In genomic region chr15:87818566-87818965, GRCm38 (mm10) we compare ENCODE assay signal across 18 mouse cellular contexts.
A peak's percentile ranks its signal among the peaks of the same experiment; 100 is the strongest.
DNase-seq lines count a peak whose midpoint lies in the region; ATAC-seq and TF ChIP-seq lines count a peak whose summit lies in the region.
"Had no signal": no experiment of that assay in that cellular context is flagged by ENCODE, and none has a peak within 500 bp of the region (broad histone marks: within the 10 kb centered on the region; RNA-seq: fewer than 3 reads in every experiment).

No protein-coding gene starts in this region.

- peak; percentile 17 for DNase-seq in forebrain, embryonic 10.5 days (ENCODE audit: extremely low spot score, low spot score)
- DNase-seq in retina, postnatal 1 day, result peak; percentile 12
- DNase-seq in retina, embryonic 14.5 days (ENCODE audit: low spot score), result no peak
- peak; percentile 25 for DNase-seq in hindbrain, postnatal 0 days (ENCODE audit: low spot score)
- DNase-seq in frontal cortex, adult 2 months (ENCODE audit: extremely low spot score in 1 of 2, low spot score in 1 of 2), result no peak
- DNase-seq in cerebellum, postnatal 4 days (ENCODE audit: low spot score in 2 of 2), result no peak
- DNase-seq in layer of hippocampus, adult 9-10 months (ENCODE audit: low spot score), result no peak
- DNase-seq: cerebellum, postnatal 25 days; kidney, adult 2 months; kidney, postnatal 36 days; layer of hippocampus, postnatal 36 days; thymus, postnatal 25 days had no signal

- TF ChIP-seq CTCF in hindbrain, postnatal 0 days (IDR thresholded peaks at IDR 0.05; ENCODE audit: low read depth), result no peak

- no peak overlapping the region for H3K9ac ChIP-seq in forebrain, embryonic 16.5 days (replicated peaks; ENCODE audit: low read depth, low read length)
- H3K9ac ChIP-seq in hindbrain, postnatal 0 days (replicated peaks; ENCODE audit: low read length), result no peak overlapping the region
- H3K9ac ChIP-seq: heart, embryonic 15.5 days; hindbrain, embryonic 15.5 days; limb, embryonic 12.5 days; liver, embryonic 14.5 days had no signal

- no peaks in the 10 kb centered on the region for H3K9me3 ChIP-seq in forebrain, embryonic 10.5 days
- H3K9me3 ChIP-seq in forebrain, embryonic 16.5 days (ENCODE audit: control insufficient read depth, low read length), result no peaks in the 10 kb centered on the region
- no peaks in the 10 kb centered on the region for H3K9me3 ChIP-seq in hindbrain, postnatal 0 days (ENCODE audit: low read length)
- H3K9me3 ChIP-seq: heart, embryonic 15.5 days; hindbrain, embryonic 15.5 days; limb, embryonic 12.5 days had no signal

- H3K27ac ChIP-seq in forebrain, embryonic 10.5 days, result no peak overlapping the region
- H3K27ac ChIP-seq in forebrain, embryonic 16.5 days (ENCODE audit: low read length), result no peak overlapping the region
- no peak overlapping the region for H3K27ac ChIP-seq in hindbrain, postnatal 0 days
- H3K27ac ChIP-seq: heart, embryonic 15.5 days; hindbrain, embryonic 15.5 days; limb, embryonic 12.5 days; liver, embryonic 14.5 days had no signal

- no peaks in the 10 kb centered on the region for H3K36me3 ChIP-seq in forebrain, embryonic 10.5 days (replicated peaks)
- H3K36me3 ChIP-seq in forebrain, embryonic 16.5 days (ENCODE audit: control insufficient read depth, insufficient read depth), result no peaks in the 10 kb centered on the region
- H3K36me3 ChIP-seq in hindbrain, postnatal 0 days (ENCODE audit: insufficient read depth, low read length), result no peaks in the 10 kb centered on the region
- H3K36me3 ChIP-seq: heart, embryonic 15.5 days; hindbrain, embryonic 15.5 days; limb, embryonic 12.5 days had no signal

- H3K4me3 ChIP-seq in forebrain, embryonic 10.5 days, result no peak overlapping the region
- no peak overlapping the region for H3K4me3 ChIP-seq in forebrain, embryonic 16.5 days (replicated peaks; ENCODE audit: low read length)
- no peak overlapping the region for H3K4me3 ChIP-seq in hindbrain, postnatal 0 days (ENCODE audit: low read length)
- H3K4me3 ChIP-seq: heart, embryonic 15.5 days; hindbrain, embryonic 15.5 days; limb, embryonic 12.5 days had no signal

- ATAC-seq in forebrain, embryonic 16.5 days, result no peak
- ATAC-seq in hindbrain, postnatal 0 days, result peak; percentile 35; the same call in 1 of the 2 replicates
- ATAC-seq: lung, postnatal 0 days had no signal

- no peaks in the 10 kb centered on the region; the same call in 1 of the 2 replicates for H3K27me3 ChIP-seq in forebrain, embryonic 10.5 days (ENCODE audit: poor library complexity, severe bottlenecking)
- H3K27me3 ChIP-seq in forebrain, embryonic 16.5 days (replicated peaks; ENCODE audit: control insufficient read depth, insufficient read depth, low read length), result no peaks in the 10 kb centered on the region
- H3K27me3 ChIP-seq in hindbrain, postnatal 0 days (ENCODE audit: insufficient read depth, low read length), result no peaks in the 10 kb centered on the region
- H3K27me3 ChIP-seq: heart, embryonic 15.5 days; limb, embryonic 12.5 days had no signal

- WGBS in forebrain, embryonic 10.5 days, result 45% methylated on average over 12 of the region's 12 CpGs
- WGBS in forebrain, embryonic 16.5 days, result 7% methylated on average over 12 of the region's 12 CpGs
- 21% methylated on average over 12 of the region's 12 CpGs for WGBS in hindbrain, postnatal 0 days

- peaks cover 25% of the 10 kb centered on the region for H3K4me1 ChIP-seq in forebrain, embryonic 10.5 days
- H3K4me1 ChIP-seq in forebrain, embryonic 16.5 days (replicated peaks; ENCODE audit: control insufficient read depth, insufficient read depth, low read length), result peaks cover 8% of the 10 kb centered on the region
- no peaks in the 10 kb centered on the region for H3K4me1 ChIP-seq in hindbrain, postnatal 0 days (ENCODE audit: insufficient read depth, low read length)
- H3K4me1 ChIP-seq: heart, embryonic 15.5 days; limb, embryonic 12.5 days had no signal

- no peak overlapping the region for H3K4me2 ChIP-seq in forebrain, embryonic 16.5 days (ENCODE audit: low read length)
- no peak overlapping the region for H3K4me2 ChIP-seq in hindbrain, postnatal 0 days (ENCODE audit: low read depth, low read length)
- H3K4me2 ChIP-seq: heart, embryonic 15.5 days; hindbrain, embryonic 15.5 days; limb, embryonic 12.5 days had no signal

Comparison
In these comparisons a context has a peak if more than half of its experiments do, and no peak if none do; other contexts are left out.
1. DNase-seq: peak in forebrain, embryonic 10.5 days (single experiment), retina, postnatal 1 day (single experiment) and hindbrain, postnatal 0 days (single experiment); none in retina, embryonic 14.5 days (single experiment), frontal cortex, adult 2 months (0 of 2), cerebellum, postnatal 4 days (0 of 2) and layer of hippocampus, adult 9-10 months (single experiment).